Mouse (Mus musculus): ENCODE results near the gene Fam151a. TPM values are rescaled to one million over a fixed set of nuclear protein-coding genes. Genes with fewer than 3 reads are reported as not detected.
"Not testable (repeated sequence)": the region's sequence is repeated elsewhere in the genome, so short reads cannot be mapped to it uniquely, and the experiment has no call there.

Fam151a gene
- polyA plus RNA-seq, 1 experiment from 2014 or later = 0.30 TPM

- not testable (repeated sequence) for H3K4me2 ChIP-seq; H3K4me3 ChIP-seq (ENCODE audit: low read depth, low read length); H3K27ac ChIP-seq (ENCODE audit: low read depth); DNase-seq; H3K9me3 ChIP-seq (ENCODE audit: low read depth, low read length); ATAC-seq (ENCODE audit: insufficient read depth); H3K27me3 ChIP-seq (ENCODE audit: insufficient read depth, low read length); H3K36me3 ChIP-seq (ENCODE audit: insufficient read depth); H3K9ac ChIP-seq
- 80% methylated on average over 6 of the region's 6 CpGs for WGBS
- H3K4me1 ChIP-seq (ENCODE audit: insufficient read depth) = peaks cover 20% of the 10 kb centered on the region
- 0 out of 2 replicates have a peak, but pooled peaks have one; percentile 12 for TF ChIP-seq CTCF (IDR thresholded peaks at IDR 0.05; ENCODE audit: low read depth)
These were observed 42.1 kb downstream of the Fam151a start for GRCm38 (mm10) chr4:106775767-106776166.

- H3K4me3 ChIP-seq (ENCODE audit: low read depth, low read length) = no peak overlapping the region
- no peak overlapping the region for H3K27ac ChIP-seq (ENCODE audit: low read depth)
- DNase-seq = peak; percentile 74
- H3K36me3 ChIP-seq (ENCODE audit: insufficient read depth) = no peaks in the 10 kb centered on the region
- H3K4me2 ChIP-seq = no peak overlapping the region
- no peak for ATAC-seq (ENCODE audit: insufficient read depth)
- H3K9me3 ChIP-seq (ENCODE audit: low read depth, low read length) = no peaks in the 10 kb centered on the region
- WGBS = 33% methylated on average over 3 of the region's 3 CpGs
- H3K4me1 ChIP-seq (ENCODE audit: insufficient read depth) = peaks cover 20% of the 10 kb centered on the region
- H3K27me3 ChIP-seq (ENCODE audit: insufficient read depth, low read length) = no peaks in the 10 kb centered on the region
- no peak overlapping the region for H3K9ac ChIP-seq
- TF ChIP-seq CTCF (IDR thresholded peaks at IDR 0.05; ENCODE audit: low read depth) = no peak
These were observed 43.3 kb downstream of the Fam151a start for GRCm38 (mm10) chr4:106776998-106777397.

GRCm38 (mm10) chr4:106778116-106778788, 44.6 kb downstream of the Fam151a start:
- ATAC-seq (ENCODE audit: insufficient read depth) (peak; percentile 97), DNase-seq (peak; percentile 99)
- WGBS = 34% methylated on average over 5 of the region's 5 CpGs
- no peaks in the 10 kb centered on the region for H3K36me3 ChIP-seq (ENCODE audit: insufficient read depth)
- H3K4me2 ChIP-seq = no peak overlapping the region
- TF ChIP-seq CTCF (IDR thresholded peaks at IDR 0.05; ENCODE audit: low read depth) = peak; percentile 60
- H3K27me3 ChIP-seq (ENCODE audit: insufficient read depth, low read length) = no peaks in the 10 kb centered on the region
- H3K27ac ChIP-seq (ENCODE audit: low read depth) = peak overlapping the region; percentile 79
- H3K9me3 ChIP-seq (ENCODE audit: low read depth, low read length) = no peaks in the 10 kb centered on the region
- peaks cover 26% of the 10 kb centered on the region for H3K4me1 ChIP-seq (ENCODE audit: insufficient read depth)
- H3K9ac ChIP-seq = no peak overlapping the region
- H3K4me3 ChIP-seq (ENCODE audit: low read depth, low read length) = no peak overlapping the region

- 0 out of 2 replicates have a peak overlapping the region, but pooled peaks have one; percentile 18 for H3K27ac ChIP-seq (ENCODE audit: low read depth)
These were observed 46.4 kb downstream of the Fam151a start for GRCm38 (mm10) chr4:106780045-106780444.

GRCm38 (mm10) chr4:106783137-106783536, 49.4 kb downstream of the Fam151a start:
- H3K9ac ChIP-seq = no peak overlapping the region
- H3K4me1 ChIP-seq (ENCODE audit: insufficient read depth) = peaks cover 47% of the 10 kb centered on the region
- WGBS = 65% methylated on average over 10 of the region's 10 CpGs
- ATAC-seq (ENCODE audit: insufficient read depth) (no peak), DNase-seq (no peak)
- H3K27ac ChIP-seq (ENCODE audit: low read depth) = no peak overlapping the region
- no peak overlapping the region for H3K4me2 ChIP-seq
- H3K36me3 ChIP-seq (ENCODE audit: insufficient read depth) = no peaks in the 10 kb centered on the region
- no peak overlapping the region for H3K4me3 ChIP-seq (ENCODE audit: low read depth, low read length)
- no peaks in the 10 kb centered on the region for H3K9me3 ChIP-seq (ENCODE audit: low read depth, low read length)
- H3K27me3 ChIP-seq (ENCODE audit: insufficient read depth, low read length) = no peaks in the 10 kb centered on the region
- TF ChIP-seq CTCF (IDR thresholded peaks at IDR 0.05; ENCODE audit: low read depth) = no peak

More at GRCm38 (mm10) chr4:106780045-106780444, 46.4 kb downstream of the Fam151a start:
- TF ChIP-seq CTCF (IDR thresholded peaks at IDR 0.05; ENCODE audit: low read depth) = no peak
- Histone ChIP-seq H3K4me2 (no peak overlapping the region), H3K9me3 (ENCODE audit: low read depth, low read length) (no peaks in the 10 kb centered on the region), H3K4me3 (ENCODE audit: low read depth, low read length) (no peak overlapping the region), H3K36me3 (ENCODE audit: insufficient read depth) (no peaks in the 10 kb centered on the region), H3K9ac (no peak overlapping the region), H3K27me3 (ENCODE audit: insufficient read depth, low read length) (no peaks in the 10 kb centered on the region), H3K4me1 (ENCODE audit: insufficient read depth) (peaks cover 31% of the 10 kb centered on the region)
- WGBS = 53% methylated on average over 3 of the region's 3 CpGs
- ATAC-seq (ENCODE audit: insufficient read depth) (no peak), DNase-seq (peak; percentile 44)

- Histone ChIP-seq H3K4me1 (ENCODE audit: insufficient read depth) (peaks cover 38% of the 10 kb centered on the region), H3K9ac (no peak overlapping the region), H3K4me2 (no peak overlapping the region), H3K9me3 (ENCODE audit: low read depth, low read length) (no peaks in the 10 kb centered on the region), H3K27me3 (ENCODE audit: insufficient read depth, low read length) (no peaks in the 10 kb centered on the region), H3K4me3 (ENCODE audit: low read depth, low read length) (no peak overlapping the region), H3K27ac (ENCODE audit: low read depth) (no peak overlapping the region), H3K36me3 (ENCODE audit: insufficient read depth) (no peaks in the 10 kb centered on the region)
- WGBS = 85% methylated on average over 7 of the region's 7 CpGs
- ATAC-seq (ENCODE audit: insufficient read depth) = no peak
- no peak for DNase-seq
- no peak for TF ChIP-seq CTCF (IDR thresholded peaks at IDR 0.05; ENCODE audit: low read depth)
These were observed 51.1 kb downstream of the Fam151a start for GRCm38 (mm10) chr4:106784806-106785205.

- 61% methylated on average over 7 of the region's 7 CpGs for WGBS
- Histone ChIP-seq H3K9me3 (ENCODE audit: low read depth, low read length) (no peaks in the 10 kb centered on the region), H3K4me1 (ENCODE audit: insufficient read depth) (peaks cover 34% of the 10 kb centered on the region), H3K27me3 (ENCODE audit: insufficient read depth, low read length) (no peaks in the 10 kb centered on the region), H3K4me3 (ENCODE audit: low read depth, low read length) (no peak overlapping the region), H3K36me3 (ENCODE audit: insufficient read depth) (no peaks in the 10 kb centered on the region), H3K27ac (ENCODE audit: low read depth) (peak overlapping the region; percentile 95), H3K4me2 (no peak overlapping the region), H3K9ac (no peak overlapping the region; the same call in 1 of the 2 replicates)
- ATAC-seq (ENCODE audit: insufficient read depth) = no peak
- no peak for TF ChIP-seq CTCF (IDR thresholded peaks at IDR 0.05; ENCODE audit: low read depth)
- DNase-seq = no peak
These were observed 51.7 kb downstream of the Fam151a start for GRCm38 (mm10) chr4:106785345-106785744.

Data from lung, embryonic 14.5 days (tissue).